ENCODE assay signal across 29 mouse cellular contexts in the genomic region with DNA sequence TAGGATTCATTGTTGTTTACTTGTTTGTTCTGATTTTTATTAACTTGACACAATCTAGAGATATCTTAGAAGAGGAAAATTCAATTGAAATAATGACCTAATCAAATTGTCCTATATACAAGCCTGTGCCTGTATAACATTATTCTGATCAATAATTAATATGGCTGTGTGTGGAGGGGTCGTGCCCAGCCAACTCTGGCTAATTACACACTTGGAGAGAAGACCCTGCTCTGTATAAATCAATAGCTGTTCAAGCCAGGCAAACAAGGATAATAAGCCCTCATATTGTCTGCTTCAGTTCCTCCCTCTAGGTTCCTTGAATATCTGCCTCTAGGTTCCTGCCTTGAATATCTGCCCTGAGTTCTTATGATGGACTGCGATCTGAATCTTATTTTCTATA.
"Had no signal": no experiment of that assay in that cellular context is flagged by ENCODE, and none has a peak within 500 bp of the region (broad histone marks: within the 10 kb centered on the region; RNA-seq: fewer than 3 reads in every experiment).

No protein-coding gene starts in this region.

- H3K36me3 ChIP-seq: limb, embryonic 10.5 days; limb, embryonic 12.5 days; limb, embryonic 13.5 days; limb, embryonic 15.5 days; liver, embryonic 12.5 days; liver, embryonic 13.5 days; liver, embryonic 15.5 days; lung, embryonic 15.5 days; midbrain, embryonic 10.5 days had no signal

- H3K27me3 ChIP-seq: limb, embryonic 12.5 days; limb, embryonic 13.5 days; limb, embryonic 15.5 days; liver, embryonic 12.5 days; liver, embryonic 13.5 days; liver, embryonic 15.5 days; lung, embryonic 15.5 days; megakaryocyte, embryonic 14.5 days had no signal

- ATAC-seq: liver, embryonic 12.5 days; liver, postnatal 0 days; lung, postnatal 0 days; midbrain, embryonic 16.5 days had no signal

- H3K27ac ChIP-seq: left cerebral cortex, adult 2 months; limb, embryonic 10.5 days; limb, embryonic 12.5 days; limb, embryonic 13.5 days; limb, embryonic 15.5 days; liver, embryonic 12.5 days; liver, embryonic 13.5 days; liver, embryonic 14.5 days; liver, embryonic 15.5 days; lung, embryonic 15.5 days; macrophage; midbrain, embryonic 10.5 days had no signal

- H3K9me3 ChIP-seq: limb, embryonic 10.5 days; limb, embryonic 12.5 days; limb, embryonic 13.5 days; limb, embryonic 15.5 days; liver, embryonic 12.5 days; liver, embryonic 13.5 days; liver, embryonic 15.5 days; lung, embryonic 15.5 days; megakaryocyte, embryonic 14.5 days; midbrain, embryonic 10.5 days had no signal

- DNase-seq: layer of hippocampus, postnatal 36 days; left cerebral cortex, postnatal 4 days; liver; liver, embryonic 13.5 days; liver, postnatal 0 days; lung, adult 18-20 months; lung, adult 2 months; lung, embryonic 14.5 days; lung, postnatal 10 days; lung, postnatal 14 days; lung, postnatal 36 days; lung, postnatal 4 days; midbrain, embryonic 14.5 days had no signal

- H3K4me1 ChIP-seq: limb, embryonic 10.5 days; limb, embryonic 12.5 days; limb, embryonic 13.5 days; limb, embryonic 15.5 days; liver, embryonic 12.5 days; liver, embryonic 13.5 days; liver, embryonic 15.5 days; lung, embryonic 15.5 days; megakaryocyte, embryonic 14.5 days; midbrain, embryonic 10.5 days had no signal

- H3K4me2 ChIP-seq: limb, embryonic 12.5 days; limb, embryonic 13.5 days; limb, embryonic 15.5 days; liver, embryonic 11.5 days; liver, embryonic 12.5 days; liver, embryonic 13.5 days; liver, embryonic 15.5 days; lung, embryonic 14.5 days; lung, embryonic 15.5 days had no signal

- H3K9ac ChIP-seq: limb, embryonic 12.5 days; limb, embryonic 13.5 days; limb, embryonic 15.5 days; liver, embryonic 12.5 days; liver, embryonic 13.5 days; liver, embryonic 14.5 days; liver, embryonic 15.5 days; liver, postnatal 0 days; lung, embryonic 14.5 days; lung, embryonic 15.5 days had no signal

- H3K4me3 ChIP-seq: left cerebral cortex, adult 2 months; limb, embryonic 10.5 days; limb, embryonic 12.5 days; limb, embryonic 13.5 days; limb, embryonic 15.5 days; liver, embryonic 12.5 days; liver, embryonic 13.5 days; liver, embryonic 15.5 days; lung, embryonic 15.5 days; megakaryocyte, embryonic 14.5 days; midbrain, embryonic 10.5 days; myocyte had no signal
